Mouse (Mus musculus) kidney, embryonic 15.5 days (tissue): ENCODE data around the gene Pacsin3. TPM values are rescaled to one million over a fixed set of nuclear protein-coding genes. Genes with fewer than 3 reads are reported as not detected.
"Not testable (repeated sequence)": the region's sequence is repeated elsewhere in the genome, so short reads cannot be mapped to it uniquely, and the experiment has no call there.

Source experiments
- ATAC-seq: fragments of 200-750 bp; cut with Nextera tagmentation; replicated peaks from 2 replicates; pipeline ENCODE4 v1.8.0; 2017; ENCODE audit warnings: moderate TSS enrichment; ENCODE audit not compliant: low FRiP score
- H3K27ac ChIP-seq: fragments of 300-500 bp; sonication (generic); 2 replicates; pipeline ENCODE4 v1.5.1; 2015; ENCODE audit warnings: mild to moderate bottlenecking, inconsistent platforms
- H3K27me3 ChIP-seq: fragments of 300-500 bp; sonication (generic); 2 replicates; pipeline ENCODE4 v1.6.1; 2015; ENCODE audit warnings: inconsistent platforms
- H3K36me3 ChIP-seq: fragments of 300-500 bp; sonication (generic); 2 replicates; pipeline ENCODE4 v1.6.1; 2015; ENCODE audit warnings: inconsistent platforms
- H3K4me1 ChIP-seq: fragments of 300-500 bp; sonication (generic); 2 replicates; pipeline ENCODE4 v1.6.1; 2015; ENCODE audit warnings: inconsistent platforms
- H3K4me2 ChIP-seq: fragments of 300-500 bp; sonication (generic); 2 replicates; pipeline ENCODE4 v1.6.1; 2015; ENCODE audit warnings: moderate library complexity, mild to moderate bottlenecking, inconsistent platforms
- H3K4me3 ChIP-seq: fragments of 300-500 bp; sonication (generic); replicated peaks from 2 replicates; pipeline ENCODE4 v1.5.1; 2015; ENCODE audit warnings: mild to moderate bottlenecking, inconsistent platforms
- H3K9ac ChIP-seq: fragments of 300-500 bp; sonication (generic); 2 replicates; pipeline ENCODE4 v1.6.1; 2015; ENCODE audit warnings: mild to moderate bottlenecking, inconsistent platforms
- H3K9me3 ChIP-seq: fragments of 300-500 bp; sonication (generic); replicated peaks from 2 replicates; pipeline ENCODE4 v1.6.1; 2016; ENCODE audit warnings: inconsistent platforms
- WGBS: fragments of 180-500 bp; shearing (Covaris S2); methylation state at CpG from one replicate; pipeline ENCODE4 v1.1.7; 2015; ENCODE audit warnings: mixed read lengths; 5-methylcytosine and 5-hydroxymethylcytosine counted together
- polyA plus RNA-seq: library from polyadenylated mRNA; unstranded; fragments of >200 nt; fragmentation: Nextera tagmentation; extraction: Ambion mirVana; gene quantifications from 2 replicates; pipeline ENCODE4 v1.2.1, GENCODE M21; 2015

Pacsin3 gene
- 39.9 and 40.3 TPM in 2 replicates for polyA plus RNA-seq

GRCm38 (mm10) chr2:91255661-91256150 is at the start of gene Pacsin3:
Gene Pacsin3 (plus strand): TSS chr2:91255954.
- Histone ChIP-seq H3K27me3 (peaks cover 42% of the 10 kb centered on the region), H3K9ac (peak within 1 kb of the TSS; percentile 62), H3K4me2 (peak within 1 kb of the TSS; percentile 90), H3K36me3 (peaks cover 4% of the 10 kb centered on the region), H3K27ac (peak within 1 kb of the TSS; percentile 90), H3K4me3 (peak within 1 kb of the TSS; percentile 83), H3K9me3 (no peaks in the 10 kb centered on the region), H3K4me1 (peaks cover 36% of the 10 kb centered on the region)
- ATAC-seq: peak; percentile 37
- WGBS: 1% methylated on average over 27 of the region's 27 CpGs

GRCm38 (mm10) chr2:91206254-91206775 is 49.4 kb upstream of the Pacsin3 start:
- H3K9ac ChIP-seq: no peak overlapping the region
- no peak for ATAC-seq

GRCm38 (mm10) chr2:91213311-91213710 is 42.4 kb upstream of the Pacsin3 start:
- Histone ChIP-seq H3K4me3 (no peak overlapping the region), H3K4me1 (no peaks in the 10 kb centered on the region), H3K36me3 (peaks cover 78% of the 10 kb centered on the region), H3K27ac (no peak overlapping the region), H3K9ac (no peak overlapping the region), H3K9me3 (no peaks in the 10 kb centered on the region), H3K4me2 (no peak overlapping the region), H3K27me3 (no peaks in the 10 kb centered on the region)
- ATAC-seq: no peak

More at GRCm38 (mm10) chr2:91206254-91206775, 49.4 kb upstream of the Pacsin3 start:
- H3K4me2 ChIP-seq: no peak overlapping the region
- H3K4me1 ChIP-seq: peaks cover 17% of the 10 kb centered on the region
- no peaks in the 10 kb centered on the region for H3K9me3 ChIP-seq
- H3K27ac ChIP-seq: no peak overlapping the region
- H3K36me3 ChIP-seq: peaks cover 64% of the 10 kb centered on the region
- WGBS: 88% methylated on average over 9 of the region's 9 CpGs
- H3K27me3 ChIP-seq: no peaks in the 10 kb centered on the region
- H3K4me3 ChIP-seq: no peak overlapping the region

- no peak for ATAC-seq
- WGBS: 62% methylated on average over 4 of the region's 4 CpGs
Observed at GRCm38 (mm10) chr2:91217032-91217431, 38.7 kb upstream of the Pacsin3 start.

GRCm38 (mm10) chr2:91220501-91220900 is 35.3 kb upstream of the Pacsin3 start:
- H3K4me1 ChIP-seq: no peaks in the 10 kb centered on the region
- H3K4me2 ChIP-seq: no peak overlapping the region
- H3K36me3 ChIP-seq: peaks cover 11% of the 10 kb centered on the region; the same call in 1 of the 2 replicates
- H3K27me3 ChIP-seq: no peaks in the 10 kb centered on the region
- H3K9ac ChIP-seq: no peak overlapping the region
- no peaks in the 10 kb centered on the region for H3K9me3 ChIP-seq
- H3K27ac ChIP-seq: no peak overlapping the region
- ATAC-seq: no peak
- no peak overlapping the region for H3K4me3 ChIP-seq
- WGBS: 97% methylated on average over 3 of the region's 3 CpGs

More at GRCm38 (mm10) chr2:91217032-91217431, 38.7 kb upstream of the Pacsin3 start:
- peaks cover 43% of the 10 kb centered on the region for H3K36me3 ChIP-seq
- H3K4me1 ChIP-seq: no peaks in the 10 kb centered on the region
- H3K27ac ChIP-seq: no peak overlapping the region
- no peak overlapping the region for H3K9ac ChIP-seq
- H3K4me2 ChIP-seq: no peak overlapping the region
- H3K4me3 ChIP-seq: no peak overlapping the region
- H3K27me3 ChIP-seq: no peaks in the 10 kb centered on the region
- no peaks in the 10 kb centered on the region for H3K9me3 ChIP-seq

- Histone ChIP-seq H3K27ac (no peak overlapping the region), H3K4me2 (no peak overlapping the region), H3K9me3 (no peaks in the 10 kb centered on the region), H3K36me3 (no peaks in the 10 kb centered on the region), H3K4me1 (no peaks in the 10 kb centered on the region), H3K4me3 (no peak overlapping the region), H3K9ac (no peak overlapping the region), H3K27me3 (no peaks in the 10 kb centered on the region)
- no peak for ATAC-seq
- 88% methylated on average over 2 of the region's 2 CpGs for WGBS
Observed at GRCm38 (mm10) chr2:91223614-91224013, 32.1 kb upstream of the Pacsin3 start.

- peaks cover 6% of the 10 kb centered on the region; the same call in 1 of the 2 replicates for H3K36me3 ChIP-seq
- H3K9ac ChIP-seq: no peak overlapping the region
- no peak overlapping the region for H3K4me3 ChIP-seq
- no peaks in the 10 kb centered on the region for H3K27me3 ChIP-seq
- no peak overlapping the region for H3K27ac ChIP-seq
- no peaks in the 10 kb centered on the region for H3K4me1 ChIP-seq
- no peak for ATAC-seq
- H3K9me3 ChIP-seq: no peaks in the 10 kb centered on the region
- H3K4me2 ChIP-seq: no peak overlapping the region
- 83% methylated on average over 2 of the region's 2 CpGs for WGBS
Observed at GRCm38 (mm10) chr2:91229735-91230134, 26.0 kb upstream of the Pacsin3 start.

GRCm38 (mm10) chr2:91236601-91237510 is 18.9 kb upstream of the Pacsin3 start, which contains the start of gene Ddb2:
Gene Ddb2 (minus strand): TSS chr2:91236982.
- peaks cover 6% of the 10 kb centered on the region; the same call in 1 of the 2 replicates for H3K36me3 ChIP-seq
- H3K27ac ChIP-seq: peak within 1 kb of the TSS; percentile 96
- H3K9me3 ChIP-seq: no peaks in the 10 kb centered on the region
- peak within 1 kb of the TSS; percentile 86 for H3K4me2 ChIP-seq
- ATAC-seq: peak; percentile 99
- peak within 1 kb of the TSS; percentile 51 for H3K9ac ChIP-seq
- H3K4me1 ChIP-seq: peaks cover 9% of the 10 kb centered on the region
- no peaks in the 10 kb centered on the region for H3K27me3 ChIP-seq
- H3K4me3 ChIP-seq: peak within 1 kb of the TSS; percentile 61
- under 1% methylated on average over 46 of the region's 48 CpGs for WGBS

GRCm38 (mm10) chr2:91237511-91238080 is 18.2 kb upstream of the Pacsin3 start:
- H3K27ac ChIP-seq: peak overlapping the region; percentile 96
- H3K9me3 ChIP-seq, H3K27me3 ChIP-seq, H3K36me3 ChIP-seq, ATAC-seq, H3K4me1 ChIP-seq: not testable (repeated sequence)
- peak overlapping the region; percentile 61 for H3K4me3 ChIP-seq
- peak overlapping the region; percentile 86 for H3K4me2 ChIP-seq
- H3K9ac ChIP-seq: peak overlapping the region; percentile 41; the same call in 1 of the 2 replicates
- 17% methylated on average over 4 of the region's 4 CpGs for WGBS

GRCm38 (mm10) chr2:91242547-91242946 is 13.2 kb upstream of the Pacsin3 start:
- no peak overlapping the region for H3K4me3 ChIP-seq
- ATAC-seq: no peak
- 60% methylated on average over 5 of the region's 5 CpGs for WGBS
- H3K27me3 ChIP-seq: no peaks in the 10 kb centered on the region
- peaks cover 3% of the 10 kb centered on the region for H3K4me1 ChIP-seq
- no peak overlapping the region for H3K4me2 ChIP-seq
- no peak overlapping the region for H3K9ac ChIP-seq
- no peaks in the 10 kb centered on the region for H3K36me3 ChIP-seq
- no peak overlapping the region for H3K27ac ChIP-seq
- no peaks in the 10 kb centered on the region for H3K9me3 ChIP-seq

GRCm38 (mm10) chr2:91243416-91243815 is 12.3 kb upstream of the Pacsin3 start:
- ATAC-seq: no peak
- Histone ChIP-seq H3K4me2 (no peak overlapping the region), H3K27me3 (no peaks in the 10 kb centered on the region), H3K4me3 (no peak overlapping the region), H3K27ac (no peak overlapping the region), H3K9me3 (no peaks in the 10 kb centered on the region), H3K9ac (no peak overlapping the region), H3K36me3 (no peaks in the 10 kb centered on the region), H3K4me1 (no peaks in the 10 kb centered on the region)
- 71% methylated on average over 3 of the region's 3 CpGs for WGBS
